Mouse (Mus musculus): ENCODE measurements around the gene Mfsd4b5.
"Not testable (repeated sequence)": the region's sequence is repeated elsewhere in the genome, so short reads cannot be mapped to it uniquely, and the experiment has no call there.

Gene Mfsd4b5

GRCm38 (mm10) chr10:39961906-39962305 lies 24.5 kb downstream of the Mfsd4b5 start:
- DNase-seq = no peak

- DNase-seq = no peak
These were observed 26.0 kb downstream of the Mfsd4b5 start for GRCm38 (mm10) chr10:39960441-39960822.

- DNase-seq = peak; percentile 89
These were observed 26.5 kb downstream of the Mfsd4b5 start, which contains the start of gene Mfsd4b3 for GRCm38 (mm10) chr10:39959761-39960440. Mfsd4b3 (minus strand) TSS chr10:39960153.

- DNase-seq = no peak
These were observed 28.2 kb downstream of the Mfsd4b5 start for GRCm38 (mm10) chr10:39958266-39958665.

GRCm38 (mm10) chr10:39956340-39956878 lies 30.0 kb downstream of the Mfsd4b5 start:
- DNase-seq = no peak

GRCm38 (mm10) chr10:39955163-39955562 lies 31.3 kb downstream of the Mfsd4b5 start:
- DNase-seq = no peak

- DNase-seq = no peak
These were observed 37.0 kb downstream of the Mfsd4b5 start for GRCm38 (mm10) chr10:39949377-39949954.

GRCm38 (mm10) chr10:39947195-39947594 lies 39.3 kb downstream of the Mfsd4b5 start:
- not testable (repeated sequence) for DNase-seq

- no peak for DNase-seq
These were observed 49.9 kb downstream of the Mfsd4b5 start for GRCm38 (mm10) chr10:39936553-39936952.

- no peak for DNase-seq
These were observed 59.8 kb downstream of the Mfsd4b5 start, which contains the start of gene Mfsd4b2 for GRCm38 (mm10) chr10:39926616-39927139. Mfsd4b2 (minus strand) TSS chr10:39926923.

GRCm38 (mm10) chr10:39924556-39924955 lies 61.9 kb downstream of the Mfsd4b5 start:
- not testable (repeated sequence) for DNase-seq

GRCm38 (mm10) chr10:39912616-39913015 lies 73.8 kb downstream of the Mfsd4b5 start:
- DNase-seq = no peak

- no peak for DNase-seq
These were observed 77.5 kb downstream of the Mfsd4b5 start for GRCm38 (mm10) chr10:39908768-39909441.
